Mouse (Mus musculus): Measurements from ENCODE around the gene Hist1h4c. TPM values are rescaled to one million over a fixed set of nuclear protein-coding genes. Genes with fewer than 3 reads are reported as not detected.
"Not testable (repeated sequence)": the region's sequence is repeated elsewhere in the genome, so short reads cannot be mapped to it uniquely, and the experiment has no call there.

Hist1h4c gene
- total RNA-seq, 4 experiments from 2014 or later: 71.6 to 90.3 (median 85.0) TPM

DNA sequence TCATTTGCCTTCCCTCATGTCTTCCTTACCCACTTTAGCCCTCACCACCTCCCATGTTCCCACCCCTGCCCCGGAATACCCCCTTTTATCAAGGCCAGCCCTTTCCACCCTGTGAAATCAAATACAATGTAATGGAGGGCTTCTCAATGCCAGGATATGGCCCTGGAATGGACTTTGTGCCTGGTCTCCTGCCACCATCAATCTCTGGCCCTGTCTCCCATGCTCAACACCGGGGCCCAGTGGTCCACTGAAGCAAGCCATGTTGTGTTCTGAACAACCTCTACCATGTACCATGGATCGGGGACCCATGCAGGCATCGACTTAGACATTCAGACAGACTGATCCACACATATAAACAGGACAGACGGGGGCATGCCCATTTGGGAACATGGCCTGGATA, 31.5 kb upstream of the Hist1h4c start:
- peak in 1 of 2 experiments; percentile 1 for DNase-seq (ENCODE audit: low spot score in 2 of 2)

- peak in 1 of 2 experiments; percentile 4 for DNase-seq (ENCODE audit: low spot score in 2 of 2)
Measured at GRCm38 (mm10) chr13:23729192-23729525, 30.9 kb upstream of the Hist1h4c start.

DNA sequence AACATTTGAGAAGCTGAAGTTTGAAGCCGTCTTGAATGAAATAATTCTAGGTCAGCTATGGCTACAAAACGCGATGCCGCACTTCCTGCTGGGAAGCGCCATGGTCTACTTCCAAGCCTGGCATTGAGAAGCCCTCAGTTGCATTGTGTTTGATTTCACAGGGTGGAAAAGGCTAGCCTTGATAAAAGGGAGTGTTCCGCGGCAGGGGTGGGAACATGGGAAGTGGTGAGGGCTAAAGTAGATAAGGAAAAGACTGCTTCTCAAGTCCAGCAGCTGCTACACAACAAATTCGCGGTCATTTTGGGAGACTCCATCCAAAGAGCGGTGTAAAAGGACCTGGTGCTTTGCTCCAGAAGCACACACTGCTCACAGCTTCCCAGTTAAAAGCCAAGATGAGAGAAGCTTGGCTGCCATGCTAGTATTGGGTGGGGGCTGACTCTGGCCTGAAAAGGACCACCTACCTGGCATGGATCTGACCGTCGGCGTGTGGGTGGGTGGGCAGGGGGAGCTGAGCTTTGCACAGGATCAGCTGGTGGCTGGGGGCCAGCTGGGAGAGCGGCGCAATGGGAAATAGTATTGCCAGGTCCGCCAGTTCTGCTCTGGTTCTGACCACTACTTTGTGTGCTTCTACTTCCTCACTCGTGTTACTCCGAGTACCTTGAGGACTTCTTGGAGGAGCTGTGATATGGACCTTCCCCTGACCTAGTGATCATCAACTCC, 30.4 kb upstream of the Hist1h4c start:
- no peak for DNase-seq (ENCODE audit: low spot score in 2 of 2)

GRCm38 (mm10) chr13:23725213-23725612, 27.0 kb upstream of the Hist1h4c start:
- no peak for DNase-seq (ENCODE audit: low spot score in 2 of 2)

- DNase-seq (ENCODE audit: low spot score in 2 of 2): no peak
Measured at GRCm38 (mm10) chr13:23724239-23724638, 26.0 kb upstream of the Hist1h4c start.

DNA sequence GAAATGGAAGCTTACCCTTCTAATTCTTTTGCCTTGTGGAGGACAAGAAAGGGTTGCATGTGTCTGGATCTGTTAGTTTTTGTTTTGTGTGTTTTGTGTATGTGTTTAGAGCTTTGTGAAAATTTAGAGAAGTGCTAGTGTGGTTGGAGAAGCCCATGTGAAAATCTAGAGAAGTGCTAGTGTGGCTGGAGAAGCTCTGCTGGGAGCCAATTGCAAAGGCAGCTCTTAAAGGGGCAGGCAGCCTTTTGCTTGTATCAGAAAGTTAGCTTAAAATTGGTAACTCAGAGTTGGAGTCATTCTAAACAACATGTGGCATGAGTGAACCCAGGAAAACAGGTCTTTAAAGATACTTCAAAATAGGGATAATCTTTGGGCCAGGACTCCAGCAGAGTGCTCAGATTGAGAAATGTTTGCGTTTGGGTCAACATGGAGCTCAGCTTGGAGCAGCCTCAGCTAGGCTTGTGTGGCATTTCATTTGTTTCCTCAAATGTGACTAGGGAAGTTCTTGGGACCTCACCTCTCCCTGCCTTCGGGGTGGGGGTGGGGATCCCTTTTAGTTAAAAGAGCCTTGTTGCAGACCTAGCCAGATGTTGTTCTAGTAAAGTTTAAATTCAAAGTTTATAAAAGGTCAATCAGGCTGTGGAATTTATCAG, 19.5 kb upstream of the Hist1h4c start:
- not testable (repeated sequence) for DNase-seq (ENCODE audit: low spot score in 2 of 2)

DNA sequence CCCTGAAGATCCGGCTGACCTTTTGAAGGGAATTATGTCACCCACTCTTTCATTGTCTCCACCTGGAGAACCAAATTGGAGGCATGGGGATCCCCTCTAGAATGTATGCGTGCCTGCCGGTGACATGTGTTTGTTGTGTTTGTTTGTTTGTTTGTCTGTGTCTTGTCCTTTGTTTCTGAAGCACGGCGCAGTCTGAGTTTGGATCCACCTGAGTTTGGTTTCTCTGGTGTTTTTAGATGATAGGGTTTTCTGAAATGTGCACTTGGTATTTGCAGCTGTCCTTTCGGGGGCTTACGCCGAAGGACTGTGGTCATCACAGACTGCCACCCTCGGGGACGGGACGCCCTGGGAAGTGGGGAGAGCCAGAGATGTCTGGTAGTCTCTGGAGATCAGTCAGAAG, 18.9 kb upstream of the Hist1h4c start:
- DNase-seq (ENCODE audit: low spot score in 2 of 2): no peak

DNA sequence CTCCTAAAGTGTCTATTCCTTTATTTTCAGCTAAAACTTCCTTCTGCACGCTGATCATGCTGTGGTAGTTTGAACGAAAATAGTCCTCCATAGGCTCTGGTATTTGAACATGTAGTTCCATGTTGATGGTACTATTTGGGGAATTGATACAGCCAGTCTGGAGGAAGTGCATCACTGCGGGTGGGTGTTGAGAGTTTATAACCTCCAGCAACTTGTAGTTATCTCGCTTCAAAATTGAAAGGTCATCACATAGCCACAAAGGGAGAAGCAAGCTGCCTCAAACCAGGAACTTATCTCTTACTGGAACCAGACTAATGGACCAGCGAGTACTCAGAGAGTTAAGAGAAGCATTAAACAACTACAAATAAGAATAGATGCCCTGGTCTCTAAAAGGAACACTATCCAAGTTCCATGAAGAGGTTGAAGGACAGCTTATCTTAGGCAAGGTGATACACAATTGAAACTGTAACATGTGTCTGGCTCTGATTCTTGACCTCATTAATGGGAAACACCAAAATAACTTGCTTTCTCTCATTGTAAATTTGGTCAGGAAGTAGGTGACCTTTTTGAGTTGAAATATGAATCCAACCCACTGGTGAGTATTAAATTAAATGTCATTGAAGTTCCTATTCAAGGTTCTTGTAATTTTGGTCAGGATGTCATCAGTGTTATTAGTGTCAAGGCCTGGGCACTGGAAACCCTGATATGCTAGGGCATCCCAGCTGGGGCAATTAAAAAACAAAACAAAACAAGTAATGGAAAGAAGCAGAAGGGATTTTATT, 18.2 kb upstream of the Hist1h4c start:
- DNase-seq (ENCODE audit: low spot score in 2 of 2): no peak

DNA sequence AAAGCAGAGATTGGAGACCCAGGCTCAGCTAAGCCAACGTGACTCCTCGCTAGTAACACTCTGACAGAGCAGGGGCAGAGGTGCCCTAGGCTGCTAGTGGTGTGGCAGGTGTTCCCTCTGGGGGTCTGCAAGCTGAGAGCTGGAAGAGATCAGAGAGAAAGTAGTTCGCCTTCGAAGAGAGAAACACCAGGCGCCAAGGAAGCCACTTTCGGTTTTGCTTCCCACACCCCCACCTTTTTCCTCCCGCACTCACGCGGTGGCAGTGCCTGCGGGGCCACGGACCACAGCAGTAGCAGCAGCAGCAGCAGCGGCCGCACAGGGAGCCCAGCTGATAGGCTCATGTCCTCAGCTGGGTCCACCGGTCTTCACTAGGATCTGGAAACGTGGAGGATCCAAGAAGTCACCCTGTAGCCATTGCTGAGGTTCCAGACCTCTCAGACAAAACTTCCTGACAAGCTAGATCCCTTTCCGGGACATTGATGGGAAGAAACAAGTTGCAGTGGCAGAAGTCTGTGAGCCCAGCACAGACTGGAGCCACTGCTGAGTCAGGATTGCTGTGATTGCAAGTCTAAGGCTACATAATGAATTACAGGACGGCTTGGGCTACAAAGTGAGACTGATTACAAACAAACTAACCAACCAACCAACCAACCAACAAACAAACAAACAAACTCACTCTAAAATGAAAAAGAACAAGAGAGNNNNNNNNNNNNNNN, 12.3 kb upstream of the Hist1h4c start, which contains the start of gene Hfe:
Gene Hfe, minus strand, starts transcription at position 481 of the 716 bp plus-strand sequence.
- DNase-seq (ENCODE audit: low spot score in 2 of 2): no peak

DNA sequence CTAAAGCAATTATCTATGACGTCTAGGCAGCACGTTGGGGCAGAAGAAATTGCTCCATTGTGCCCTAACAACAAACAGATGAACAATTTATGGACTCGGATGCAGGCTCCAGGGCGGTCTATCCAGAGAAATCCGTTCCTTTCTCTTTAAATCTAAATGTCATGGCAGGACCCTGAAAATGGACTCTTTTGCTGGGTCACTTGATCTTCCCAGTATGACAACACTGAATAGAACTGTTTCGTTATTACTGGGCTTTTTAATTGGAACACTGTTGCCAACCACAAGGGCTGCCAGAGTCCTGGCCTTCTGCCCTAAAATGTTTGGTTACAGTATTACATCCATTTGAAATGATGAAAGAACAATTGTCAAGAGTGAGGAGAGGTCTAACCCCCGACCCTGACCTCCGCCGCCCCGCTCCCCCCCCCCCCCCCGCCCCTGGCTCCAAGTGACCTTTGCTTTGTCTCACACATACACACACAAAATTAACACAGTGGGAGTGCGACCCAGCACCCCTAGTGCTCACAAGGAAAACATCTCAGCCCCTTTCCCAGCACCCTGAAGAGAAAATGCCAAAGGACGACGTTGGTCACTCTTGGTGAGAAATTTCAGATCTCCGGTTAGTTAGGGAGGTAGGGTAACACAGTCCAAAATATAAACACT, 11.6 kb upstream of the Hist1h4c start:
- DNase-seq (ENCODE audit: low spot score in 2 of 2): no peak

GRCm38 (mm10) chr13:23708654-23709053, 10.4 kb upstream of the Hist1h4c start:
- no peak for DNase-seq (ENCODE audit: low spot score in 2 of 2)

- DNase-seq (ENCODE audit: low spot score in 2 of 2): no peak
Measured at GRCm38 (mm10) chr13:23708041-23708440, 9.8 kb upstream of the Hist1h4c start.

- no peak for DNase-seq (ENCODE audit: low spot score in 2 of 2)
Measured at GRCm38 (mm10) chr13:23706771-23707170, 8.5 kb upstream of the Hist1h4c start.

- DNase-seq (ENCODE audit: low spot score in 2 of 2): no peak
Measured at GRCm38 (mm10) chr13:23705751-23706356, 7.6 kb upstream of the Hist1h4c start.

DNA sequence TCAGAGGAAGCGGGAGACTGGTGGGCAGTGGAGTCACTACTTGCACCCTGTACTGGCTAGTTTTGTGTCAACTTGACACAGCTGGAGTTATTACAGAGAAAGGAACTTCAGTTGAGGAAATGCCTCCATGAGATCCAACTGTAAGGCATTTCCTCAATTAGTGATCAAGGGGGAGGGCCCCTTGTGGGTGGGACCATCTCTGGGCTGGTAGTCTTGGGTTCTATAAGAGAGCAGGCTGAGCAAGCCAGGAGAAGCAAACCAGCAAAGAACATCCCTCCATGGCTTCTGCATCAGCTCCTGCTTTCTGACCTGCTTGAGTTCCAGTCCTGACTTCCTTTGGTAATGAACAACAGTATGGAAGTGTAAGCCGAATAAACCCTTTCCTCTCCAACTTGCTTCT, 4.5 kb upstream of the Hist1h4c start:
- not testable (repeated sequence) for DNase-seq (ENCODE audit: low spot score in 2 of 2)

DNA sequence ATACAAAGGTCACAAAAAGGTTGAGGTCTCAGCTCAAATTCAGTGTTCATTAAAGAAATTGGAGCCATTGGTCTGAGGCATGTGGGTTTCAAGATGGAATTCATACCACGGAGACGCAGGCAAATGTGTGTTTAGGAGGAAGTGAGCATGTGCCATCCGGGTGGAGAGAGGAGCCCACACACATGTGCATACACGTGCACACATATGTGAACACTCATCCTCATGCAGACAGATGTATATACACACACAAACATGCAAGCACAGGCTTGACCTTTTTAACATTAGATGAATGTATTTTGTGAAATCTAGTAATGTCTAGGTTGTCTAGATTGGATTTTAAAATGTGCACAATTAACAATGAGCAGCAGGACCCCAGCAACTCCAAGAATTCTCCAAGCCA, 4.0 kb upstream of the Hist1h4c start:
- DNase-seq (ENCODE audit: low spot score in 2 of 2): no peak

- peak; percentile 60 to 78 for DNase-seq (ENCODE audit: low spot score in 2 of 2)
Measured at GRCm38 (mm10) chr13:23700786-23701520, 2.7 kb upstream of the Hist1h4c start.

- DNase-seq (ENCODE audit: low spot score in 2 of 2): no peak
Measured at GRCm38 (mm10) chr13:23699767-23700166, 1.5 kb upstream of the Hist1h4c start.

DNA sequence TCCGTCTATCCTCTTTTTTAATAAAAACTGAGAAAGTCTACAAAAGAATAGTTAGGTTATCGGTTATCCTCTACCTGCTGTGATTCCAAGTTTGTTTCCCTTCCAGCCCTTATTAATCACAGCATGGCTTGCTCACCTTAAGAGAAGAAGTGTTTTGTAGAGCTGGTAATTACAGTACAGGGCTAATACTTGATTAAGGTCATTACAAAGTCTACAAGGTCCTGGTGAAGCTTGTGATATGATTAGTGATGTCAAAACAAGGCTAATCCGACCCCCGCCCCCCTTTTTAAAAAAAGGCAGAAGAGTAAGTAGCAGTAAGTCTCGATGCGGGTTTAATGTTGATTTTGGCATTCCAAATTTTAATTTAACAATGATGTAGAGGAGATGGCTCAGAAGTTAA, 742 bp upstream of the Hist1h4c start:
- no peak for DNase-seq (ENCODE audit: low spot score in 2 of 2)

Data from layer of hippocampus, adult 8-10 months (tissue).